Mouse (Mus musculus): Measurements from ENCODE around the gene Tanc1. TPM values are rescaled to one million over a fixed set of nuclear protein-coding genes. Genes with fewer than 3 reads are reported as not detected.

Tanc1 gene
- polyA plus RNA-seq, 1 experiment from 2014 or later: 23.6 TPM

DNA sequence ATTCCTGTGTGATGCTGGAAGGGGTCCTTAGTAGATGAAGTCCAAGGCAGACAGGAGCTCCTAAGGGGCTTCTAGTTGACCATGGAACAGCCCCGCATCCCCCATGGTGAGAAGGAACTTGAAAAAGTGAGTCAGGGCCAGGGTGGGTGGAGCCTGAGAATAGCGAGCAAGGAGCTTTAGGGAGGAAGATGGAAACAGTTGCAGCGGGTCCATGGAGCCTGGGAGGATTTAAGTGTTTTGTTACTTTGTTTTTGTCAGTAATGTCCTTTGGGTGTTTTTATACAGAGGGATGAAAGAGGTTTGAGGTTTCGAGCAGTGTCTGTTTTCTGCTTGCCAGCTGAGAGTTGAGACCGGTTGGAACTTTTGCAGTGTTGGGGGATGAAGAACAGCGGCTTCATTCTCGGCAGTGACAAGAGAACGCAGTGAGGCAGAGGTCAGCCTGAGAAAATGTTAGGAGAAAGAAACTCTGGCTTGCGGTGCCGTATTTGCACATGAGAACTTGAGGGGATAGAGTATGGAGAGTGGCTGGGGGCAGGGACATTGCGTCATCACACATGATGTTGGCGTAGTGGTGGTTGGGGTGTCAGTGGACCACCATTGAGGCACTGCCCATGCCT lies 130.8 kb downstream of the Tanc1 start:
- Histone ChIP-seq H3K4me2 (no peak overlapping the region), H3K4me3 (replicated peaks) (no peak overlapping the region), H3K27me3 (no peaks in the 10 kb centered on the region), H3K4me1 (no peaks in the 10 kb centered on the region), H3K27ac (no peak overlapping the region), H3K9me3 (no peaks in the 10 kb centered on the region), H3K36me3 (replicated peaks) (no peaks in the 10 kb centered on the region), H3K9ac (no peak overlapping the region)
- WGBS: 78% methylated on average over 12 of the region's 12 CpGs
- no peak for ATAC-seq (ENCODE audit: low FRiP score)

DNA sequence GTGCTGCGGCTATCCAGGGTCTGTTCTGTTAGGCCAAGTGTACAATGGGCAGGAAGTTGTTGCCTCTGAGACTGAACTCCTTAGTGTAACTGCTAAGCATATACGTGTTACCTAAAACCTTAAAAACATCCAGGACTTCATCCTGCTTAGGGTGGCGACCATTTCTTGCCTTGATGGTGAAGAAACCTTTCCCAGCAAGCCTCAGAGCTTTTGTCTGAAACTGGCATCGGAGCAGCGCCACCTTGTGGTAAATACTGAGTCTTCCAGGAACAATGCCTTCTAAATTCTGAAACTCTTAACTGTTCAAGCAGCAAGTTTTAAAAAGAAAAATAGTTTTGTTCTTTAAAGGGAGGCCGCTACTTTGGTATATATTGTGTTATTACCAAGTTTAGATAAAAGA lies 133.6 kb downstream of the Tanc1 start:
- Histone ChIP-seq H3K9ac (no peak overlapping the region), H3K4me3 (replicated peaks) (no peak overlapping the region), H3K9me3 (no peaks in the 10 kb centered on the region), H3K27ac (no peak overlapping the region), H3K36me3 (replicated peaks) (no peaks in the 10 kb centered on the region), H3K4me2 (no peak overlapping the region), H3K27me3 (no peaks in the 10 kb centered on the region), H3K4me1 (no peaks in the 10 kb centered on the region)
- ATAC-seq (ENCODE audit: low FRiP score): 0 out of 2 replicates have a peak, but pooled peaks have one; percentile 36
- 34% methylated on average over 6 of the region's 6 CpGs for WGBS

DNA sequence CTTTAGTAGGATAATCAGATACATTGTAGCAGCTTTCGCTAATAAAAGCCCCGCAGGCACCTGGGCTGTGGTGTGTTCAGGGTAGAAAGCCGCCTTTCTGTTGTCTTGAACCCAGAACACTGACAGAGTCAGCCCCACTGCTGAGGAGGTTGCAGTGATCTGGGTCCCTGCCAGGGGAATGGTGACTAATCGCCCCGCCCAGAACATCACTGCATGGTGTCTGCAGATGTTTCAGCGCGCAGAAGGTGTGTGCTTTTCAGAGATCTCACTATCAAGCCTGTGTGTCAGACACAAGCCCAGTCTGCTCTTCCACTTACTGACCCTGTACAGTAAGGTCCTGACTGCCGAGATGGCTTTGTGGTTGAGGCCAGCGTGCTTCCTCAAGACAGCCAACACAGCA lies 134.2 kb downstream of the Tanc1 start:
- no peak overlapping the region for H3K4me3 ChIP-seq (replicated peaks)
- H3K36me3 ChIP-seq (replicated peaks): no peaks in the 10 kb centered on the region
- H3K4me2 ChIP-seq: no peak overlapping the region
- no peaks in the 10 kb centered on the region for H3K27me3 ChIP-seq
- no peaks in the 10 kb centered on the region for H3K4me1 ChIP-seq
- 89% methylated on average over 9 of the region's 9 CpGs for WGBS
- H3K9ac ChIP-seq: no peak overlapping the region
- ATAC-seq (ENCODE audit: low FRiP score): peak; percentile 34; the same call in 1 of the 2 replicates
- no peaks in the 10 kb centered on the region for H3K9me3 ChIP-seq
- no peak overlapping the region for H3K27ac ChIP-seq

DNA sequence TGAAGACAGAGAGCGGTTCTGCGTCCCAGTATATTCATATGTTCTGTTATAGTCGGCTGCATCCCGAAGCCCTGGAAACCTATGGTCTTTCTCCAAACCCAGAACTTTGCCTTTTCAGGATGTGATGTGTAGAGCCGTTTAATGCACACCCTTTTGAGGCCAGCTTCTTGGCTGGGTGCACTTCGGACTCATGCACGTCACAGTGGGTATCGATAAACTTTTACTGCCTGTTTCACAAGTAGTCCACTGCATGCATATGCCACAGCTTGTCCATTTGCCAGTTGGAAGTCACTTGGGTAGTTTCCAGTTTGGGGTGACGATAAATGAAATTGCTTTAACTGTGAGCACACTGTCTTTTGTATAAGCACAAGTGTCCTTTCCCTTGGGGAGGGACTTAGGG lies 135.9 kb downstream of the Tanc1 start:
- no peak overlapping the region for H3K4me2 ChIP-seq
- no peak for ATAC-seq (ENCODE audit: low FRiP score)
- H3K9me3 ChIP-seq: no peaks in the 10 kb centered on the region
- no peak overlapping the region for H3K27ac ChIP-seq
- H3K36me3 ChIP-seq (replicated peaks): no peaks in the 10 kb centered on the region
- no peaks in the 10 kb centered on the region for H3K4me1 ChIP-seq
- WGBS: 92% methylated on average over 9 of the region's 9 CpGs
- H3K27me3 ChIP-seq: no peaks in the 10 kb centered on the region
- H3K9ac ChIP-seq: no peak overlapping the region
- H3K4me3 ChIP-seq (replicated peaks): no peak overlapping the region

DNA sequence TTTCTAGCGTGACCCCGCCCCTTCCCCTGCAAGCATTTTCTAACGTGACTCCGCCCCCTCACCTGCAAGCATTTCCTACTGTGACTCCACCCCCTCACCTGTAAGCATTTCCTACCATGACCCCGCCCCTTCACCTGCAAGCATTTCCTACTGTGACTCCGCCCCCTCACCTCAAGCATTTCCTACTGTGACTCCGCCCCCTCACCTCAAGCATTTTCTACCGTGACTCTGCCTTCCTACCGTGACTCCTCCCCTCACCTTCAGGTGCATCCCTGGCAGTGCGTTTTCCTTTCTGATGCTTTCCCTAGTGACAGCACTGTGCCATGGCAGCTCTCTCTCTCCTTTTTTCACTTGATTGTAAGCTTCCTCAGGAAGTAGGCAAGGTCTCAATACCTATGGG lies 137.5 kb downstream of the Tanc1 start:
- Histone ChIP-seq H3K9ac (no peak overlapping the region), H3K27me3 (no peaks in the 10 kb centered on the region), H3K4me3 (replicated peaks) (no peak overlapping the region), H3K9me3 (no peaks in the 10 kb centered on the region), H3K4me2 (no peak overlapping the region), H3K27ac (no peak overlapping the region), H3K4me1 (no peaks in the 10 kb centered on the region), H3K36me3 (replicated peaks) (no peaks in the 10 kb centered on the region)
- 40% methylated on average over 10 of the region's 10 CpGs for WGBS
- ATAC-seq (ENCODE audit: low FRiP score): no peak

DNA sequence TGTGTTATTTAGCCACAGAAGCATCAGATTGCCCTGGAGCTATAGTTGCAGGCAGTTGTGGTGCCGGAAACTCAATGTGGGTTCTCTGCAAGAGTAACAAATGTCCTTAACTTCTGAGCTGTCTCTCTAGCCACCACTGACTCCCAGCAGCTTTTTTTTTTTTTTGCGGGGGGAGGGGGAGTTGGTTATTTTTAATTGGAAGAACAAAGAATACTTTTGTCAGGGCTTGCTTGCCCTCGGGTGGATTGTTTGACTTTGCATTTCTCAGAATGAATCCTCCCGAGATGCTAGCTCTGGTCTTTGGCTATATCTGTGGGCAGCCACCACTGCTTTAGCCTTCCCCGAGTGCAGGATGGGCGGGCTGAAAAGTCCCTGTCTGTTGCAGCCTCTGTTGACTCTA lies 139.3 kb downstream of the Tanc1 start:
- H3K4me3 ChIP-seq (replicated peaks): no peak overlapping the region
- ATAC-seq (ENCODE audit: low FRiP score): no peak

DNA sequence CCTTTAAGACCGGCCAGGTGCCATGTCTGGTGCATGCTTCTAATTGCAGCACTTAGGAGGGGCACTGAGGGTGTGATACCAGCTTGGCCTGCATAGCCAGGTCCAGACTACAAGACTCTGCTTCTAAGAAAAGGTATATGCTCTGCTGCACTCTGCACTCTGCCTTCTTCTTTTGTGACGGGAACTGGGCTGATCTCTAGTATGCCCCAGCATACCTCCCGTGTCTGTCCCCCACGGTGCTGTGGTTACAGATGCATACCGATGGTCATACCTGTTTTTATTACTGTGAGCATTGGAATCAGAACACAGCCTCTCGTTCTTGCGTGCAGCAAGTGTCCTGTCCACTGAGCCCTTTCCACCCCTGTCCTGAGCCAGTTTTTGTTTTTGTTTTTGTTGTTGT lies 140.3 kb downstream of the Tanc1 start:
- H3K4me2 ChIP-seq: no peak overlapping the region
- no peak overlapping the region for H3K27ac ChIP-seq
- H3K36me3 ChIP-seq (replicated peaks): no peaks in the 10 kb centered on the region
- H3K9me3 ChIP-seq: no peaks in the 10 kb centered on the region
- 87% methylated on average over 7 of the region's 7 CpGs for WGBS
- no peak overlapping the region for H3K9ac ChIP-seq
- H3K4me3 ChIP-seq (replicated peaks): no peak overlapping the region
- peaks cover 9% of the 10 kb centered on the region for H3K4me1 ChIP-seq
- H3K27me3 ChIP-seq: no peaks in the 10 kb centered on the region
- no peak for ATAC-seq (ENCODE audit: low FRiP score)

More for the DNA sequence above, 139.3 kb downstream of the Tanc1 start:
- H3K36me3 ChIP-seq (replicated peaks): no peaks in the 10 kb centered on the region
- no peaks in the 10 kb centered on the region for H3K27me3 ChIP-seq
- H3K27ac ChIP-seq: no peak overlapping the region
- no peak overlapping the region for H3K4me2 ChIP-seq
- H3K9me3 ChIP-seq: no peaks in the 10 kb centered on the region
- 73% methylated on average over 6 of the region's 6 CpGs for WGBS
- no peak overlapping the region for H3K9ac ChIP-seq
- peaks cover 4% of the 10 kb centered on the region for H3K4me1 ChIP-seq

DNA sequence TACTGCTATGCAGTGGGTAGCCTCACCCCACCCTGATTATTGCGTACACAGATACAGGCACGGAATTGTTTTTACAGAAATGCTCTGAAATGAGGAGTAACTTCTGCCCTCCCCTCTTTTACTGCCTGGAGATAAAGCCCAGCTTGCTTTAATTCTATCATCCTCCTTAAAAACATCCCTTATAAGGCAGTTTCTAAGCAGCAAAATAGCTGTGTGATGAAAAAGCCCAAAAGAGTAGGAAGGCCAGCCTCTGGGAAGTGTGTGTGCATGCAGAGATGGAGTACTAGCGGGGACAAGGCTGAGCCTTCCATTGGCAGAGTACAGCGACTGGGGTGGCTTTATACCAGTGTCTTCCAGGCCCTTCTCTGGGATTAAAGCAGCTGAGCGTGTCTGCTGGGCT lies 140.9 kb downstream of the Tanc1 start:
- no peaks in the 10 kb centered on the region for H3K36me3 ChIP-seq (replicated peaks)
- WGBS: 89% methylated on average over 5 of the region's 5 CpGs

DNA sequence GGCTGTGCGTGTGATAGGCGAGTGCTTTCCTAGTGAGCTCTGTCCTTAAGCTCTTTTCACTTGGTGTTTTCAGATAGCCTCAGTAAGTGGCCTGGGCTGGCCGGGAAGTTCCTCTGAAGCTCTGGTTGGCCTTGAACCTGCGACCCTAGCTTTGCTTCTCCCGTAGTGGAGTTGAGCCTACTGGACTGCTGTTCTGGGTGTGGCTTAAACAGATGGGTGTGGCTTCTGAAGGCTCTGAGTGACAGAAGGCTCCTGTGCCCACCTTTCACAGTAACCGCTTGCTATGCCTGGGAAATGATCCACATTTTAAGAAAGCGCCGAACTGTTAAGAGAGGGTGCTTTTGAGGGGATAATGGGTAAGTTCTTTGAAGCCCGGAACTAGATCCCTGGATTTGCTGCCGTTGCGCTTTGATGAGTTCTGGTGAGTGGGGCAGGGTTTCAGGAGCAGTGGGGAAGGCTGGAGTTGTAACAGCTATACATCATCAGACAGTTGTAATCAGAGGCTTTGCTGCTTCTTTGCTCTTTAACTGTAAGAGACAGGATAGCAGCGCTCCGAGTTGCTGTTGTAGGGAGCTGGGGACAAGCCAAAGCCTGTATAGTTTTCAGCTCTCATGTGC lies 144.4 kb downstream of the Tanc1 start:
- H3K4me1 ChIP-seq: peaks cover 9% of the 10 kb centered on the region
- H3K9me3 ChIP-seq: no peaks in the 10 kb centered on the region
- ATAC-seq (ENCODE audit: low FRiP score): no peak
- no peak overlapping the region for H3K4me2 ChIP-seq
- no peak overlapping the region for H3K9ac ChIP-seq
- H3K4me3 ChIP-seq (replicated peaks): no peak overlapping the region
- H3K27ac ChIP-seq: peak overlapping the region; percentile 42; the same call in 1 of the 2 replicates
- WGBS: 64% methylated on average over 13 of the region's 13 CpGs
- 0 out of 2 replicates have a peak, but pooled peaks cover 4% of the 10 kb centered on the region for H3K36me3 ChIP-seq (replicated peaks)
- no peaks in the 10 kb centered on the region for H3K27me3 ChIP-seq

More for the DNA sequence above, 140.9 kb downstream of the Tanc1 start:
- no peaks in the 10 kb centered on the region for H3K9me3 ChIP-seq
- peaks cover 9% of the 10 kb centered on the region for H3K4me1 ChIP-seq
- no peaks in the 10 kb centered on the region for H3K27me3 ChIP-seq
- H3K9ac ChIP-seq: no peak overlapping the region
- no peak for ATAC-seq (ENCODE audit: low FRiP score)
- no peak overlapping the region for H3K4me2 ChIP-seq
- H3K4me3 ChIP-seq (replicated peaks): no peak overlapping the region
- H3K27ac ChIP-seq: no peak overlapping the region

DNA sequence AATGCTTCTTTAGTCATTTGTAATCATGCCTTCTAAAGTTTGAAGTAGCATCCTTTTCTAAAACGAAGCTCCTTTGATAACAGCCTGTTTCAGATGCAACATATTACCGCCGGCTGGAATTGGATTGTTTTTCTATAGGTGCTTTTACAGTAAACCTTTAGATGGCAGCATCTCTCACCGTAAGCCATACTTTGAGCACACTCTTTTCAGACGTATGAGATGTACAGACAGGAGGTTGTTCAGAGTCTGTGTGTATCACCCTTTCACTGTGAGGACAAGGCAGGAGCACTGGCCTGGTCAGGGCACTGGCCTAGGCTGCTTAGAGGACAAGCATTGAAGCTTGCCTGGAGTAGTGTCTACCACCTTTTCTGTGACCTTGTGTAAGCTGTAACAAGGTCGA lies 145.2 kb downstream of the Tanc1 start:
- Histone ChIP-seq H3K27me3 (no peaks in the 10 kb centered on the region), H3K36me3 (replicated peaks) (0 out of 2 replicates have a peak, but pooled peaks cover 4% of the 10 kb centered on the region), H3K4me1 (peaks cover 9% of the 10 kb centered on the region), H3K9ac (no peak overlapping the region), H3K27ac (no peak overlapping the region), H3K9me3 (no peaks in the 10 kb centered on the region), H3K4me2 (no peak overlapping the region), H3K4me3 (replicated peaks) (no peak overlapping the region)
- WGBS: 74% methylated on average over 6 of the region's 6 CpGs
- ATAC-seq (ENCODE audit: low FRiP score): peak; percentile 30; the same call in 1 of the 2 replicates

DNA sequence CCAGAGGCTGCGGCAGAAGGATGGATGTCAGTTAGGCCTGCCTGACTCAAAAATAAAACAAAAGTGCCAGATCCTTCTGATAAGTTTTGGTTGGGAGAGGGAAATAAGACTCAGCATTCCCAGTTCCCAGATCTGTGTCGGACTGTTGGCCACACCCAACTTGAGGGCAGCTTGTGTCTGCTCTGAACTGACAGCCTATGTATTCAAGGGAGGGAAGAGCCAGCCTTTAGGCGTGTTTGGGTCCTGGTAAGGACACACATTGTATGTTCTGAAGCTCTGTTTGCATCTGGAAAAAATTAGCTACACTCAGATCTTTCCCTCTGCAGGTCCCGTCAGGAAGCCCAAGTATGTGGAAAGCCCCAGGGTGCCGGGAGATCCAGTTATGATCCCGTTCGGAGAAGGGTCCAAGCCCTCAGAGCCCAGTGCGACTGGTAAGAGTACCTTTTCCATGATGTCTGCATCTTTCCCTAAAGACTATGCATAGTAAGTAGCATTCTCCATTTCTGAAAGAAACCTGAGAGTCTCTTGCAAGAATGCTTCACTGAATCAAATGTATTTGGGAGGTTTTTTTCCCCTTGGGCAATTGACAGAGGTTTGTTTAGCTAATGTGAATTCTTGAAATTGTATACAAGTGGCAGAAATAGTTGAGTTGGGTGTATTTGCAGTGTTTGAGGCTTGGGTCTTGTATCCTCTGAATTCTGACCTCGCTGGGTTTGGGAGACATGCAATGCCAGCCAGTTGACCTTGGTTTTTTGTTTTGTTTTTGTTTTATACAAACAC lies 146.5 kb downstream of the Tanc1 start:
- WGBS: 81% methylated on average over 9 of the region's 9 CpGs
- Histone ChIP-seq H3K9ac (no peak overlapping the region), H3K27me3 (no peaks in the 10 kb centered on the region), H3K9me3 (no peaks in the 10 kb centered on the region), H3K27ac (no peak overlapping the region), H3K4me1 (peaks cover 9% of the 10 kb centered on the region), H3K36me3 (replicated peaks) (0 out of 2 replicates have a peak, but pooled peaks cover 4% of the 10 kb centered on the region), H3K4me2 (no peak overlapping the region), H3K4me3 (replicated peaks) (no peak overlapping the region)
- no peak for ATAC-seq (ENCODE audit: low FRiP score)

DNA sequence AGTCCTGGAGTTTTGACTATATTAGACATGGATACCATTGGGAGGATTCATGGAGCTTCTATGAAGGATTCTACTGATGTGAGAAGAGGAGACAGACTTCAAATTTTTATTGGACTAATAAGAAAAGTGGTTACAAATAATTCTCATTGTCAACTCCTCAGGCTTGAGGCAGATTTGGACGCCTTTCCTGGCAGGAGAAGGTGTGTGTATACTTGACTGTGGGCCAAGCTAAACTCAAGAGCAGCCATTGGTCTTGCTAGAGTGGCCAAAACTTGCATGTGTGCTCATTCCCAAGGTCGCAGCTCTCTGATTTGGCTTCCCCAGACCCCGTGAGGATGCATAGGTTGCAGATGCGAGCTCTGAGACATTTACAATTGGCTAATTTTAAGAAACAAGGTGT lies 148.9 kb downstream of the Tanc1 start:
- Histone ChIP-seq H3K4me1 (peaks cover 13% of the 10 kb centered on the region), H3K9me3 (no peaks in the 10 kb centered on the region), H3K4me3 (replicated peaks) (no peak overlapping the region), H3K27ac (no peak overlapping the region), H3K27me3 (no peaks in the 10 kb centered on the region), H3K9ac (no peak overlapping the region), H3K36me3 (replicated peaks) (0 out of 2 replicates have a peak, but pooled peaks cover 4% of the 10 kb centered on the region), H3K4me2 (no peak overlapping the region)
- 86% methylated on average over 4 of the region's 4 CpGs for WGBS
- ATAC-seq (ENCODE audit: low FRiP score): no peak

All from forebrain, embryonic 12.5 days (tissue).